32 mouse cellular contexts compared by ENCODE assay signal in genomic region chr8:45258421-45258820, GRCm38 (mm10). TPM values are rescaled to one million over a fixed set of nuclear protein-coding genes. Genes with fewer than 3 reads are reported as not detected.
"Had no signal": no experiment of that assay in that cellular context is flagged by ENCODE, and none has a peak within 500 bp of the region (broad histone marks: within the 10 kb centered on the region; RNA-seq: fewer than 3 reads in every experiment).

No protein-coding gene starts in this region.

- H3K36me3 ChIP-seq: heart, embryonic 10.5 days; heart, embryonic 12.5 days; hindbrain, embryonic 10.5 days; hindbrain, embryonic 12.5 days; hindbrain, embryonic 15.5 days; limb, embryonic 10.5 days; limb, embryonic 12.5 days; liver, embryonic 13.5 days; liver, embryonic 15.5 days had no signal

- H3K9me3 ChIP-seq: heart, embryonic 10.5 days; heart, embryonic 12.5 days; hindbrain, embryonic 10.5 days; hindbrain, embryonic 12.5 days; hindbrain, embryonic 15.5 days; limb, embryonic 10.5 days; limb, embryonic 12.5 days; liver, embryonic 13.5 days; liver, embryonic 15.5 days had no signal

- H3K9ac ChIP-seq: heart, embryonic 12.5 days; hindbrain, embryonic 12.5 days; hindbrain, embryonic 15.5 days; limb, embryonic 12.5 days; liver, embryonic 13.5 days; liver, embryonic 15.5 days had no signal

- H3K27ac ChIP-seq: heart, embryonic 10.5 days; hindbrain, embryonic 10.5 days; hindbrain, embryonic 12.5 days; hindbrain, embryonic 15.5 days; hindbrain, postnatal 0 days; layer of hippocampus, adult 2 months; left cerebral cortex, adult 2 months; limb, embryonic 10.5 days; limb, embryonic 12.5 days; liver, embryonic 13.5 days; liver, embryonic 15.5 days had no signal

- DNase-seq: gastrocnemius, postnatal 14 days; gastrocnemius, postnatal 36 days; heart, adult 11 months; heart, postnatal 10 days; heart, postnatal 4 days; kidney, adult 18-20 months; kidney, adult 8-10 months; kidney, postnatal 10 days; kidney, postnatal 25 days; kidney, postnatal 4 days; liver; liver, embryonic 13.5 days had no signal

- H3K4me1 ChIP-seq: heart, embryonic 10.5 days; heart, embryonic 12.5 days; hindbrain, embryonic 10.5 days; hindbrain, embryonic 12.5 days; hindbrain, embryonic 15.5 days; limb, embryonic 10.5 days; limb, embryonic 12.5 days; liver, embryonic 13.5 days; liver, embryonic 15.5 days had no signal

- H3K4me2 ChIP-seq: heart, embryonic 12.5 days; hindbrain, embryonic 12.5 days; hindbrain, embryonic 15.5 days; limb, embryonic 12.5 days; liver, embryonic 11.5 days; liver, embryonic 13.5 days; liver, embryonic 15.5 days had no signal

- ATAC-seq: hindbrain, postnatal 0 days; intestine, embryonic 16.5 days had no signal

- H3K4me3 ChIP-seq: heart, embryonic 10.5 days; heart, embryonic 12.5 days; hindbrain, embryonic 10.5 days; hindbrain, embryonic 12.5 days; hindbrain, embryonic 15.5 days; layer of hippocampus, adult 2 months; left cerebral cortex, adult 2 months; limb, embryonic 10.5 days; limb, embryonic 12.5 days; liver, embryonic 13.5 days; liver, embryonic 15.5 days had no signal

- H3K27me3 ChIP-seq: heart, embryonic 12.5 days; hindbrain, embryonic 12.5 days; hindbrain, embryonic 15.5 days; limb, embryonic 12.5 days; liver, embryonic 13.5 days; liver, embryonic 15.5 days had no signal

RNA-seq across cellular contexts. Expression of gene F11, which starts 3.4 kb away (rescaled TPM):
- polyA plus RNA-seq: gonadal fat pad, adult 2 months; heart, embryonic 10.5 days; heart, embryonic 12.5 days; heart, embryonic 14.5 days; heart, embryonic 16.5 days; hindbrain, embryonic 10.5 days; hindbrain, embryonic 12.5 days; hindbrain, embryonic 15.5 days; hindbrain, postnatal 0 days; intestine, embryonic 14.5 days; kidney, embryonic 14.5 days; limb, embryonic 10.5 days; limb, embryonic 12.5 days; limb, embryonic 14.5 days had no signal

RNA-seq across cellular contexts. Expression of gene Klkb1, which starts 36.2 kb away (rescaled TPM):
- polyA plus RNA-seq: heart, embryonic 10.5 days; heart, embryonic 12.5 days; heart, embryonic 14.5 days; heart, embryonic 16.5 days; hindbrain, embryonic 10.5 days; hindbrain, embryonic 12.5 days; intestine, embryonic 14.5 days; limb, embryonic 12.5 days had no signal

RNA-seq across cellular contexts. Expression of gene Gm45753, which starts 49.8 kb away (rescaled TPM):
- polyA plus RNA-seq: heart, embryonic 10.5 days; heart, embryonic 12.5 days; heart, embryonic 14.5 days; hindbrain, embryonic 10.5 days; hindbrain, embryonic 12.5 days; hindbrain, embryonic 15.5 days; hindbrain, postnatal 0 days; intestine, embryonic 14.5 days; kidney, embryonic 14.5 days; kidney, embryonic 16.5 days; limb, embryonic 10.5 days; limb, embryonic 12.5 days; limb, embryonic 14.5 days had no signal
